Mouse (Mus musculus) right cerebral cortex, adult 18-20 months (tissue): ENCODE measurements around the gene Alg1.
A peak's percentile ranks its signal among the peaks of the same experiment; 100 is the strongest.

Experiments
- DNase-seq: peaks from one replicate; pipeline ENCODE4 v3.0.0; 2022; ENCODE audit warnings: mixed read lengths

The Alg1 gene

GRCm38 (mm10) chr16:5242882-5243281, 9.5 kb downstream of the Alg1 start:
- DNase-seq = no peak

- DNase-seq = peak; percentile 46
These were observed 11.0 kb downstream of the Alg1 start for GRCm38 (mm10) chr16:5244411-5244810.

- no peak for DNase-seq
These were observed 17.5 kb downstream of the Alg1 start for GRCm38 (mm10) chr16:5250891-5251290.

DNA sequence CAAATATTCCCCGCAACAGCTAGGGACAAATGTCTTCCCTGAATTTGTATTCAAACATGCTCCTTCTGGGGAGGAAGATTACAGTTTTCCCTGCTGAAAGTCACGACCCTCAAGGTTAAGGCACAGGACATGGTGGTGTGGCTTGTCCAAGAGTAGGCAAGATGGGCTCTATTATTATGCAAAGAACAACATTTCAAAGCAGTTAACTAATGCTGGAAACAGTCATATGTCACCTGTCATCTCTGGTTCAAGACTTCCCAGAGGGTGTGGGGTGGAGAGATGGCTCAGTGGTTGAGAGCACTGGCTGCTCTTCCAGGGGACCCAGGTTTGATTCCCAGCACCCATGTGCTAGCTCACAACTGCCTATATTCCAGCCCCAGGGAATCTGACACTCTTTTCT, 18.8 kb downstream of the Alg1 start:
- DNase-seq = no peak

- DNase-seq = peak; percentile 59
These were observed 21.1 kb downstream of the Alg1 start for GRCm38 (mm10) chr16:5254346-5255025.

- DNase-seq = no peak
These were observed 21.8 kb downstream of the Alg1 start for GRCm38 (mm10) chr16:5255081-5255740.

DNA sequence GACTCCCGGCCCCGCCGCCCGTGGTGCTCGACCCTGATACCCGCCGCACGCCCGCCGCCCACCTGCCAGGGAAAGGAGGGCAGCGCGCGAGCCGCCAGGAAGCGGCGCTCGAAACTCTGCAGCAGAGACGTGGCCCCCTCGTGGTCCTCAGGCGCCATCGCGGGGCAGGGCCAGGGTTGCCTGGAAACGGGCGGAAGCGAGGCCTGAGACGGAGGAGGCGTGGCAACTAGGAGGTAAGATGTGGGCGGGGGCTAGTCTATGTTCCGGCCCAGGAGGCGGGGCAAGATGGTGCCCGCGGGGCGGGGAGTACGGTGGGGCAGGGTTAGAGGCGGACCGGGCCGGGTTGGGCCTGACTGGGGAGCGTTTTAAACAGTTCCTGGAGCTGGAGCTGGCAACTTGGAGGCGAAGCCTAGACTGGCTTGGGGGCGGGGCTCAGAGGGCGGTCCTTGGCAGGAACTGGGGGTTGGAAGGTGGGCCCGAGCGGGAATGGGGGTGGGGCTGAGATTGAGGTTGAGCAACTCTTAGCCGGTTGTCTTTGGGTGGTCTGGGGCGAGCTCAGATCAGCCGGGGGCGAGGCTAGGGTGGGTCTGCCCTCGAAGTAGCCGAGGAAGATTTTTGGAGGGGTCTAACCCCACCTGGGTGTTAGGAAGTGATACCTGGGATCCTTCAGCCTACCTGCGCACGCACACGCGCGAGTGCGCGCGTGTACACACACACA, 22.5 kb downstream of the Alg1 start, which contains the start of gene Eef2kmt:
TSS of gene Eef2kmt (minus strand) at position 205 of the 718 bp plus-strand sequence.
- peak; percentile 98 for DNase-seq

DNA sequence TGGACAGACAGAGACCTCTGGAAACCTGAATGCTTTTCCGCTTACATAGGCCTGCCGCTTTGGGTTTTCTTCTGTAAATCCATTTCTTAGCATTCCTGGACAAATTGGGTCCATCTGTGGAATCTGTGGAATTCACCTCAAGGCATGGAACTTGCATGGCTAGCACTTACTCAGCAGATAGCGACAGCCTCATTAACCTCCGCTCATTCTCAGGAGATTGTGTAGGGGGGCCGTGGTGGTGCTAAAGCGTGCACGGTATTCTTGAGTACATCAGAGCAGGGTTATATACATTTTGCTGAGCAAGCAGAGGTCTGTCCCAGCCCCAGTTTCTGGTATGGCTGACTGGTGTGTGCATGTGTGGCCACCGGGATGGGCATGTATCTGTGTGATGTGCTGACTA, 29.7 kb downstream of the Alg1 start:
- no peak for DNase-seq

DNA sequence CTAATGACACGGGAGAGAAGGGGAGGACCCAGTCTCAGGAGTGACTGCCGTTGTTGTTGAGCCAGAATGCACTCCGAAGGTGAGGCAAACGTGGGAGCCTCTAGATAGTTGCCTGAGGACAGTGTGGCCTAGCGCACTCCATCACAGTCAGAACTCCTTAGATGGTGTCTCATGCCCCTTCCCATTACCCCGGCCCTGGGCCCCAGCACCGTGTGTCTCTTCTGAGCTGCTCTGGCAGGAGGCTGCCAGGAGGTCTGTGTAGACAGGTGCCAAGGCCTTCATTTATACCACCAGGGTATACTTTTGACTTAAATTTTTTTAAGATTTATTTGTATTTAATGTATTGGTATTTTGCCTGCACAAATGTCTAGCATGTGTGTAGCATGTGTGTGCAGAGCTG, 30.5 kb downstream of the Alg1 start:
- no peak for DNase-seq

DNA sequence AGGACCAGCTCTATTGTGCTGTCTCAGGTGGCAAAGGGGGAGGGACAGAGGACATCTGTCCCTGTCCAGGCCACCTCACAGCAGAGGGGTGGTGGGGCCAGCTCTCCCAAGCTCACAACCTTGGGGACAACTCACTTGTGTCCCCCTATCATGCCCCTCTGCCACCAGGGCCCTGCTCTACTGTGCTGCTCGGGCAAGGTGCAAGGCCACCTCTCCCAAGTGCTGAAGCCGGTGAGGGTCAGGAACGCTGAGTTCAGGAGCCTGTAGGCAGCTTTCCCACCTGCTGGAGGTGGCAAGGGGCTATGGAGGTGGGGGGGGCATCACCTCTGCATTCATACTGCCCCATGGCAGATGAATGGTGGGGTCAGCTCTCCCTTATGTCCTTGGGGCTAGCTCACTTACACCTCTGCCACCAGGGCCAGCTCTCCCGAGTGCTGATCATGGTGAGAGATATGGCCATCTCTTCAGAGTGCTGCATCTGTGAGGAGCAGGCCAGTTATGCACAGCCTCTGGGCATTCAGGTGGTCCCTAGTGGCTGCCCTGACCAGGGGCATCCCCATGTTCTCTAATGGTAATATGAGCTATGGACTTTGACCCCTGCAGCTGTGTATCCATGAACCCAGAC, 38.1 kb downstream of the Alg1 start:
- no peak for DNase-seq

DNA sequence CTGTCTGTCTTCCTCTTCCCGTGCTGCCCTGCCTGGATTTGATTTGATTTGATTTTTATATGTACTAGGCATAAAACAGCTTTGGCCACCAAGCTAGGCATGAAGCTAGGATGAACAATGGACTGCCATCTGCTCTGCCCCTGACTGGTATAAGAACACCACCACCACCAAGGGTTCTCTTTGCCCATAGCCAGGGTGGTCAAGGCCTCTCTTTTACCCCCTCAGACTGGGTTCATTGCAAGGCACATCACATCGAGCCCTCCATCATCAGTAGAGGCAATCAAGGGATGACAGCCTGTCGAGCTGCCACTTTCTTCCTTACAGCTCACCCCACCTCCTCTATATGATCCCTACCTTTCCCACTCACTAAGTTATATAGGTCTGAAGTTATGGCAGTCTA, 39.0 kb downstream of the Alg1 start:
- DNase-seq = no peak

DNA sequence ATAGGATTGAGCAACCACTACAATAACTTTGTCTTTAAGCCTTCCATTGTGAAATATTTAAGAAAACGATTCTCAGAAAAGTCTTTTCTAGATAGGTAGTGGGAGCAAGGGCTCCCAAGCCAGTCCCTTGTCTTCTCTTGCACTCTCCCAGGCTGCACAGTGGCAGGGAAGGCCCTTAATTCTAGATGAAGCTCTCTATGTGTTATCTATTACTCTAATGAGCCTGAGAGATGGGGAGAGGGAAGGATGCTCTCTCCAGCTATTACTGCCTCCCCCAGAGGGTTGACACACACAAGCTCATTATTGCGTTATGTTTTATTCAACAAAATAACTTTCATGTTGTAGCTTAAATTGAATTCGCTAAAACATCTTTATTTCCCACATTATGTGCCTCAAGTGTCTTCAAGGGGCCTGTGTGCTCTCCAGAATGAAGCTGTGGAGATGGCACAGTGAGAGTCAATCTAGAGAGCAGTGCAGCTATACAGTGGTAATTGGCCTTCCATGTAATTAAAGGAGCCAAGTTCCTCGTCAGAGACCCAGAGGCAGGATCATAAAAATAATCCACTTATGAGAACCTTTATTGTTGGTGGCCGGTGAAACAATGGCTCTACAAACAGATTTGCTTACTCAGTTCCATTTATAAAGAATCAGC, 46.3 kb downstream of the Alg1 start:
- DNase-seq = no peak

DNA sequence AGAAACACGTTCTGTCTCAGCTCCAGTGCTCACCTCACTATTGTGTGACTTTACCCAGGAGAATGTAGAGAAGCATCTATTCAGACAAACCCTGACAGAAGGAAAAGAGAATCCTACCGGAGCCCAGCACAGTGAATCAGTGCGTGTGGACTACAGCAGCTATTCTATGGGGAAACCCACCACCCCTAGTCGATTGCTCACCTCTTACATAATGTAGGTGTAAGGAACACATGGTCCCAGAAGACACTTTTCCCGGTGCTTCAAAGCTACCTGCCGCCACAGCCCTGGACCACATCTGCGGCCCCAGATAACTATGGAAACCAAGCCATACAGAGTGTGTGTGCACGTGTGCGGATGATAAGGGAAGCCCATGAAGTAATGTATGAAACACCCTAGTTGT, 49.3 kb downstream of the Alg1 start:
- no peak for DNase-seq

DNA sequence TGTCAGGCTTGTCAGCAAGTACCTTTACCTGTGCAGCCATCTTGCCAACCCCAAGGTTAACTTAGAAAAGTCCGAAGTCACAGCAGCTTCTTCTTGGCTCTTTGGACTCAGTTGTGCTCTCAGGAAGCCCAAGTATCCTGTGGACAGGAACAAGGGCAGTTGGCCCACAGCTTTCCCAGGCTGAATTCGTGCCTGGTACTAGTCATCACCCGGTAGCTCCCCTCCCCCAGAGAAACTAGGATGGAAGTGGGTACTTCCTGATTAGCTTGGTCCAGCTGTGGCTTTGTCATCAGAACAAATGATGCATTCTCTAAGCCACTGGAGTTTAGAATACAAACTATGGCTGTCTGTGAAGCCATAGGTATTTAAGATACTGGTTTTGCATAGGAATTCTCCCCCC, 52.0 kb downstream of the Alg1 start:
- DNase-seq = no peak
